13 mouse cellular contexts compared by ENCODE assay signal in the genomic region with DNA sequence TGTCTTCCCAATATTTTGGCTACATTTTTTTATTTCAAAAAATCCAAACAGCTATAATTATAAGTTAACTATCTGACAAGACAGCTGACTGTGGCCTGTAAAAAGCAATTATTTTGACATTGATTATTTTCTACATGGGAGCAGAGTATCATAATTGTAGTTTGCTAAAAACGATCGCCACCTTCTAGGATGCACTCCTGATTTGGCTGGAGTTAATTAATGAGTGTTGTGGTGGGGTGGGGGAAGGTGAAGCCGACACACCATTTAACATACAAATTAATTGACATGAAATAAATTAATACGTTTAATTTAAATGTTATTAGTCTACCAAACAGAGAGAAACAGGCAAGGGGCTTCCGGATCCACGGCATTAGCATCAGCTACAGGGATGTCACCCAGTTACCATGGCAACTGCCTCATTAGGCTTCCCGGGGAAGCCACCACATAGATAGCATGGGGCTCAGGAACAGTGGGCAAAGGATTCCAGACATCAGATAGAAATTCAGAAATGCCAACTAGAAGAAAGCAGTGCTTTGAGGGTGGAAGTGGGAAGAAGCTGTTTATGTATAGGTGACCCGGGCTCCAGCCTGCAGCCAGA.
A peak's percentile ranks its signal among the peaks of the same experiment; 100 is the strongest.
DNase-seq lines count a peak whose midpoint lies in the region; ATAC-seq lines count a peak whose summit lies in the region.
"Had no signal": no experiment of that assay in that cellular context is flagged by ENCODE, and none has a peak within 500 bp of the region (broad histone marks: within the 10 kb centered on the region; RNA-seq: fewer than 3 reads in every experiment).

No protein-coding gene starts in this region.

- no peaks in the 10 kb centered on the region for H3K36me3 ChIP-seq in hindbrain, embryonic 12.5 days
- H3K36me3 ChIP-seq in midbrain, embryonic 13.5 days, result no peaks in the 10 kb centered on the region
- H3K36me3 ChIP-seq: heart, embryonic 15.5 days; limb, embryonic 10.5 days had no signal

- H3K27me3 ChIP-seq in hindbrain, embryonic 12.5 days, result no peaks in the 10 kb centered on the region
- H3K27me3 ChIP-seq in midbrain, embryonic 13.5 days, result no peaks in the 10 kb centered on the region
- H3K27me3 ChIP-seq: heart, embryonic 15.5 days had no signal

- no peak overlapping the region for H3K9ac ChIP-seq in hindbrain, embryonic 12.5 days
- no peak overlapping the region for H3K9ac ChIP-seq in midbrain, embryonic 13.5 days (replicated peaks)
- H3K9ac ChIP-seq: heart, embryonic 15.5 days had no signal

- H3K4me2 ChIP-seq in hindbrain, embryonic 12.5 days (replicated peaks), result no peak overlapping the region
- no peak overlapping the region for H3K4me2 ChIP-seq in midbrain, embryonic 13.5 days (replicated peaks)
- H3K4me2 ChIP-seq: heart, embryonic 15.5 days had no signal

- no peak overlapping the region for H3K4me3 ChIP-seq in hindbrain, embryonic 12.5 days
- H3K4me3 ChIP-seq in midbrain, embryonic 13.5 days (replicated peaks), result no peak overlapping the region
- H3K4me3 ChIP-seq: heart, embryonic 15.5 days; limb, embryonic 10.5 days had no signal

- H3K27ac ChIP-seq in hindbrain, embryonic 12.5 days, result 0 out of 2 replicates have a peak overlapping the region, but pooled peaks have one; percentile 40
- H3K27ac ChIP-seq in midbrain, embryonic 13.5 days, result peak overlapping the region; percentile 86
- H3K27ac ChIP-seq: heart, embryonic 15.5 days; limb, embryonic 10.5 days; macrophage had no signal

- H3K4me1 ChIP-seq in hindbrain, embryonic 12.5 days, result peaks cover 11% of the 10 kb centered on the region; the same call in 1 of the 2 replicates
- H3K4me1 ChIP-seq in midbrain, embryonic 13.5 days (replicated peaks), result peaks cover 42% of the 10 kb centered on the region
- H3K4me1 ChIP-seq: heart, embryonic 15.5 days; limb, embryonic 10.5 days had no signal

- no peaks in the 10 kb centered on the region for H3K9me3 ChIP-seq in hindbrain, embryonic 12.5 days (replicated peaks)
- no peaks in the 10 kb centered on the region for H3K9me3 ChIP-seq in midbrain, embryonic 13.5 days
- H3K9me3 ChIP-seq: heart, embryonic 15.5 days; limb, embryonic 10.5 days had no signal

- peak; percentile 77 for ATAC-seq in hindbrain, embryonic 12.5 days (ENCODE audit: low FRiP score)
- ATAC-seq in midbrain, embryonic 13.5 days, result peak; percentile 88
- ATAC-seq: intestine, embryonic 16.5 days had no signal

- peak; percentile 62 to 71 for DNase-seq in cerebellum, postnatal 10 days
- DNase-seq in cerebellum, postnatal 4 days (ENCODE audit: low spot score in 2 of 2), result no peak
- DNase-seq in R1 (ENCODE audit: low read depth, low spot score), result peak; percentile 16
- no peak for DNase-seq in adrenal gland, adult 2 months
- DNase-seq in spleen, postnatal 14 days (ENCODE audit: low spot score in 2 of 2), result no peak
- no peak for DNase-seq in T-cell, adult 2 months (ENCODE audit: low spot score)
- DNase-seq: kidney, postnatal 4 days had no signal

- 45% methylated on average over 8 of the region's 8 CpGs for WGBS in hindbrain, embryonic 12.5 days
- WGBS in midbrain, embryonic 13.5 days, result 30% methylated on average over 8 of the region's 8 CpGs

Comparison
In these comparisons a context has a peak if more than half of its experiments do, and no peak if none do; other contexts are left out.
1. DNase-seq: peak in cerebellum, postnatal 10 days (2 of 2) and R1 (single experiment); none in cerebellum, postnatal 4 days (0 of 2), adrenal gland, adult 2 months (single experiment), spleen, postnatal 14 days (0 of 2) and T-cell, adult 2 months (single experiment).